In genomic region chr14:53806231-53806630, GRCm38 (mm10) we compare ENCODE assay signal across 8 mouse cellular contexts.
DNase-seq lines count a peak whose midpoint lies in the region; ATAC-seq lines count a peak whose summit lies in the region.

No protein-coding gene starts in this region.

- DNase-seq in CD4-positive, CD25-positive, alpha-beta regulatory T cell, adult 2 months (ENCODE audit: low read depth, low spot score) = peak; percentile 75
- DNase-seq in ES-CJ7 (ENCODE audit: low read depth, low spot score) = peak; percentile 17
- DNase-seq in cerebellum, adult 18-20 months = peak; percentile 39 to 55
- peak; percentile 34 to 74 for DNase-seq in frontal cortex, postnatal 25 days (ENCODE audit: low spot score in 2 of 2)
- DNase-seq in left cerebral cortex, adult 11 months (ENCODE audit: low spot score) = peak; percentile 29
- peak; percentile 52 for DNase-seq in midbrain, embryonic 10.5 days (ENCODE audit: low spot score)
- DNase-seq in spleen, postnatal 4 days (ENCODE audit: low spot score in 2 of 2) = peak; percentile 66 to 86

- H3K27me3 ChIP-seq in midbrain, embryonic 10.5 days (ENCODE audit: low read depth, poor library complexity, severe bottlenecking) = no peaks in the 10 kb centered on the region

- H3K27ac ChIP-seq in midbrain, embryonic 10.5 days (replicated peaks) = no peak overlapping the region

- WGBS in midbrain, embryonic 10.5 days = 8% methylated on average over 3 of the region's 3 CpGs

- no peak overlapping the region for H3K4me3 ChIP-seq in midbrain, embryonic 10.5 days

- no peaks in the 10 kb centered on the region for H3K36me3 ChIP-seq in midbrain, embryonic 10.5 days

- no peaks in the 10 kb centered on the region for H3K9me3 ChIP-seq in midbrain, embryonic 10.5 days (replicated peaks)

- no peak for ATAC-seq in CD4-positive, CD25-positive, alpha-beta regulatory T cell, adult 4 months

- H3K4me1 ChIP-seq in midbrain, embryonic 10.5 days = peaks cover 3% of the 10 kb centered on the region; the same call in 1 of the 2 replicates

Comparison
In these comparisons a context has a peak if more than half of its experiments do, and no peak if none do; other contexts are left out.
1. DNase-seq: peak in every context shown above with its lines; median percentile 76 in spleen, postnatal 4 days; 75 in CD4-positive, CD25-positive, alpha-beta regulatory T cell, adult 2 months; 54 in frontal cortex, postnatal 25 days; 52 in midbrain, embryonic 10.5 days; 47 in cerebellum, adult 18-20 months; 29 in left cerebral cortex, adult 11 months; 17 in ES-CJ7.